Mouse (Mus musculus): ENCODE measurements around the gene Aunip. TPM values are rescaled to one million over a fixed set of nuclear protein-coding genes. Genes with fewer than 3 reads are reported as not detected.
"Not testable (repeated sequence)": the region's sequence is repeated elsewhere in the genome, so short reads cannot be mapped to it uniquely, and the experiment has no call there.

The Aunip gene
- polyA plus RNA-seq, 1 experiment from 2014 or later, result 9.3 TPM

DNA sequence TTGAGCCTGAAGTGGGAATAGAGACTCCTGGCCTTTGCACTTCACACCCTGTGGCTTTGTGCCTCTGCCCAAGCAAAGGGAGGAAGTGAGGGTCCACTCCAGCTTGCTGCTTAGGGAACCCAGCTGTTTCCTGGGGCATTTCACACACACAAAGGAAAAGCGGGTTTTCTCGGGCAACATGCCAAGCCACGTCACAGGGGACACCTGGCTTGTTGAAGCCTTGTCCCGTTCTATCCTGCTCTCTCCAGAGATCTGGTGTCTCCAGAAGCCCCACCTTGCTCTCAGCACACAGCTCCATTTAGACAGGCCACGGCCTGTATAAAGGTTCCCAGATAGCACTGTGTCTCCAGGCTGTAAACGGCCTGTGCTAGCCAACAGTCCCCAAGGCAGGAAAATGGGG, 19.1 kb upstream of the Aunip start:
- DNase-seq (ENCODE audit: low spot score), result no peak
- no peak overlapping the region for H3K27ac ChIP-seq (ENCODE audit: low read depth, low read length)
- peaks cover 3% of the 10 kb centered on the region; the same call in 1 of the 2 replicates for H3K4me1 ChIP-seq (replicated peaks; ENCODE audit: control insufficient read depth, insufficient read depth, low read length)
- H3K9me3 ChIP-seq (ENCODE audit: control insufficient read depth, low read length), result no peaks in the 10 kb centered on the region
- no peaks in the 10 kb centered on the region for H3K27me3 ChIP-seq (ENCODE audit: control insufficient read depth, insufficient read depth, low read length)
- no peak overlapping the region for H3K4me3 ChIP-seq (ENCODE audit: low read depth, low read length)
- 91% methylated on average over 6 of the region's 6 CpGs for WGBS
- no peak overlapping the region for H3K4me2 ChIP-seq (ENCODE audit: low read depth, low read length, severe bottlenecking)
- H3K9ac ChIP-seq (ENCODE audit: low read length), result no peak overlapping the region
- ATAC-seq (replicated peaks; ENCODE audit: low FRiP score), result no peak
- H3K36me3 ChIP-seq (ENCODE audit: control insufficient read depth, insufficient read depth, low read length), result no peaks in the 10 kb centered on the region

DNA sequence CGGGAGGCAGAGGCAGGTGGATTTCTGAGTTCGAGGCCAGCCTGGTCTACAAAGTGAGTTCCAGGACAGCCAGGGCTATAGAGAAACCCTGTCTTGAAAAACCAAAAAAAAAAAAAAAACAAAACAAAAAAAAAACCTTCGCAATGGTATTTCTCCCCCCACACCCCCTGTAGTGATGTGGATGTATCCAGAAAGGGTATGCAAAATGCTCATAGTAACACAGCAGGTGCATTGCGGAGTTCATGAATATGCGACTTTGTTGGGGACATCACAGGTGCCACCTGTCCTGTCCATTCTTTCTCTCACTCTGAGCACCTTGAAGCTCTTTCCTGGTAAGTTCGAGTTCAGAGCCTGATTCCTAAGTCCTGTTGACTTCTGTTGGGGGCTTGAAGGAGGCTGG, 16.6 kb upstream of the Aunip start:
- not testable (repeated sequence) for DNase-seq (ENCODE audit: low spot score); H3K4me1 ChIP-seq (replicated peaks; ENCODE audit: control insufficient read depth, insufficient read depth, low read length); H3K27ac ChIP-seq (ENCODE audit: low read depth, low read length); H3K4me2 ChIP-seq (ENCODE audit: low read depth, low read length, severe bottlenecking); H3K4me3 ChIP-seq (ENCODE audit: low read depth, low read length); ATAC-seq (replicated peaks; ENCODE audit: low FRiP score); H3K36me3 ChIP-seq (ENCODE audit: control insufficient read depth, insufficient read depth, low read length); H3K9ac ChIP-seq (ENCODE audit: low read length); H3K9me3 ChIP-seq (ENCODE audit: control insufficient read depth, low read length); H3K27me3 ChIP-seq (ENCODE audit: control insufficient read depth, insufficient read depth, low read length)
- 89% methylated on average over 6 of the region's 6 CpGs for WGBS

DNA sequence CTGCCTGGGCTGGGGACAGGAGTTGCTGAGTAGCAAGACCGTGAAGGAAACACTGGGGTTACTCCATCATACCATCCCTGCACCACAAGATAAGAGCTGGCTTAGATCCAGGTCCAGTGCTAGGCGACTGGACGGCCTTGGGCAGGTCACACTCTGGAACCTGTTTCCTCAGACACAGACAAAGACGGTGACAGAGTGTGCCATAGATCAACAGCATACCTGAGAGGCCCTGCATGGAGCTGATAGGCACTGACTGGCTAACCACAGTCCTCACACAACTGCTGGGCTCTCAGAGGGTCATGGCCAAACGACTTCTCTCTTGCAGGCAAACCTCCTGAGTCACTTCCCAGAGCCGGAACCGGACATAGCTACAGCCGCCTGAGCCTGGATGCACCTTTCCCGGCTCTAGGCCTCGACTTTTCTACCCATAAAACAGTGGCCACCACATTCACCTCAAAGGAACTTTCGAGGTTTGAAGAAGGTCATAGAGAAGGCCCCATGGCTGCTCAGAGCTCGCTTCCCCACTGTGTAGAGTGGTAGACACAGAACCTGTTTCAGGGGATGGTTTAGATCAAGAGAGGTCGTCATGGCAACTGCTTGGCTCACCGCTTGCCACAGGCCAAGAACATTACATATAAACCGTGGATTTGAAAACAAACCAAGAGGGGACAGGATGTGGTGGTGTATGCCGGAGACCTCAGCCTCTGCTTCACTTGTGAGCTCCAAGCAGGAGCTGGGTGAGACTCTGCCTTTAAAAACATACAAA, 15.8 kb upstream of the Aunip start:
- Histone ChIP-seq H3K9me3 (ENCODE audit: control insufficient read depth, low read length) (no peaks in the 10 kb centered on the region), H3K27ac (ENCODE audit: low read depth, low read length) (no peak overlapping the region), H3K4me2 (ENCODE audit: low read depth, low read length, severe bottlenecking) (no peak overlapping the region), H3K9ac (ENCODE audit: low read length) (no peak overlapping the region), H3K4me3 (ENCODE audit: low read depth, low read length) (no peak overlapping the region), H3K27me3 (ENCODE audit: control insufficient read depth, insufficient read depth, low read length) (no peaks in the 10 kb centered on the region), H3K4me1 (replicated peaks; ENCODE audit: control insufficient read depth, insufficient read depth, low read length) (peaks cover 6% of the 10 kb centered on the region; the same call in 1 of the 2 replicates), H3K36me3 (ENCODE audit: control insufficient read depth, insufficient read depth, low read length) (no peaks in the 10 kb centered on the region)
- no peak for ATAC-seq (replicated peaks; ENCODE audit: low FRiP score)
- WGBS, result 76% methylated on average over 16 of the region's 16 CpGs
- DNase-seq (ENCODE audit: low spot score), result no peak

DNA sequence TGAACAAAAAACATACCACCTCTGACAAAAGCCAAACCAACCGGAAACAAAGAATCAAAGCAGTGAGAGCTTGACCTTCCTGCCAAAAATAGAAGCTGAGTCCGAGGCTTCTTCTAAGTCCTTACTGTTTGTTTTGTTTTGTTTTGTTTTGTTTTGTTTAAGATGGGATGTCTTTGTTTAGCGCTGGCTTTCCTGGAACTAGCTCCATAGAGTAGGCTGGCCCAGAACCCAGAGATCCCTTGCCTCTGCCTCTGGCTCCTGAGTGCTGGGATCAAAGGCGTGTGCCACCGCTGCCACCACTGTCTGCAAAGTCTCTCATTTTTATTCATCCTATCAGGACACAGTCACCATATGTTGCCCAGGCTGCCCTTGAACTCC, 15.3 kb upstream of the Aunip start:
- no peaks in the 10 kb centered on the region for H3K9me3 ChIP-seq (ENCODE audit: control insufficient read depth, low read length)
- ATAC-seq (replicated peaks; ENCODE audit: low FRiP score), result no peak
- no peak for DNase-seq (ENCODE audit: low spot score)
- no peaks in the 10 kb centered on the region for H3K36me3 ChIP-seq (ENCODE audit: control insufficient read depth, insufficient read depth, low read length)
- WGBS, result 66% methylated on average over 5 of the region's 5 CpGs
- H3K27me3 ChIP-seq (ENCODE audit: control insufficient read depth, insufficient read depth, low read length), result no peaks in the 10 kb centered on the region
- H3K4me3 ChIP-seq (ENCODE audit: low read depth, low read length), result no peak overlapping the region
- H3K9ac ChIP-seq (ENCODE audit: low read length), result no peak overlapping the region
- no peak overlapping the region for H3K4me2 ChIP-seq (ENCODE audit: low read depth, low read length, severe bottlenecking)
- no peak overlapping the region for H3K27ac ChIP-seq (ENCODE audit: low read depth, low read length)
- H3K4me1 ChIP-seq (replicated peaks; ENCODE audit: control insufficient read depth, insufficient read depth, low read length), result peaks cover 6% of the 10 kb centered on the region; the same call in 1 of the 2 replicates

DNA sequence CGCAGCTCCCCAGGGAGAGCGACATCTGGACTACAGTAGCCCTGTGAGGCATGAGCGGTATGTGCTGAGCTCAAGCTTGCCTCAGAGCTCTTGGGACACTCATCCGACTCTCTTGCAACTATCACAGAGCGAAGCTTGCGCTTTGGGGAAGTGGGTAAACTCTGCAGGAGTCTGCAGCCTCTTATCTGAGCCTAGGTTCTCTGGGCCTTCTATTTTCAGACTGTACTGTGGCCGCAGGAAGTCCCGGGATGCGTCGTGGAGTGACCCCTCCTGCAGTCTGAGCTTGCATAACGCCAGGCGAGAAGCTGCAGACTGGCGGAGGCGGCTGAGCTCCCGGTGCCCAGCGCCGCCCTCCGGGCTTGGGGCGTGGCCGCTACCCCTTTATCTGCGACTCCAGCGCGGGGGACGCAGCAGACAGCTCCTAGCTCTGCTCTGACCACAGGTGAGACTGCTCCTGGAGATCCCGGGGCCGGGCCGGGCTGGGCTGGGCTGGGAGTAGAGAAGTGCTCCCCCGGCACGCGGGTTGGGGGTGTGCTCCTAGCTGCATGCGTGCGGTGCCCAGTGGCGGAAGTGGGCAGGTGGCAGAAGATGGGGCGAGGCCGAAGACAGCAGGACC, 14.1 kb upstream of the Aunip start, which contains the start of gene Paqr7:
Gene Paqr7 (plus strand): TSS at position 103 of the 616 bp plus-strand sequence.
- H3K4me2 ChIP-seq (ENCODE audit: low read depth, low read length, severe bottlenecking), result peak within 1 kb of the TSS; percentile 97
- no peaks in the 10 kb centered on the region for H3K9me3 ChIP-seq (ENCODE audit: control insufficient read depth, low read length)
- H3K4me1 ChIP-seq (replicated peaks; ENCODE audit: control insufficient read depth, insufficient read depth, low read length), result peaks cover 6% of the 10 kb centered on the region; the same call in 1 of the 2 replicates
- H3K27me3 ChIP-seq (ENCODE audit: control insufficient read depth, insufficient read depth, low read length), result no peaks in the 10 kb centered on the region
- DNase-seq (ENCODE audit: low spot score) (peak; percentile 79), ATAC-seq (replicated peaks; ENCODE audit: low FRiP score) (peak; percentile 58)
- no peaks in the 10 kb centered on the region for H3K36me3 ChIP-seq (ENCODE audit: control insufficient read depth, insufficient read depth, low read length)
- WGBS, result 2% methylated on average over 35 of the region's 35 CpGs
- peak within 1 kb of the TSS; percentile 72 for H3K9ac ChIP-seq (ENCODE audit: low read length)
- H3K4me3 ChIP-seq (ENCODE audit: low read depth, low read length), result peak within 1 kb of the TSS; percentile 52
- H3K27ac ChIP-seq (ENCODE audit: low read depth, low read length), result no peak within 1 kb of the TSS

DNA sequence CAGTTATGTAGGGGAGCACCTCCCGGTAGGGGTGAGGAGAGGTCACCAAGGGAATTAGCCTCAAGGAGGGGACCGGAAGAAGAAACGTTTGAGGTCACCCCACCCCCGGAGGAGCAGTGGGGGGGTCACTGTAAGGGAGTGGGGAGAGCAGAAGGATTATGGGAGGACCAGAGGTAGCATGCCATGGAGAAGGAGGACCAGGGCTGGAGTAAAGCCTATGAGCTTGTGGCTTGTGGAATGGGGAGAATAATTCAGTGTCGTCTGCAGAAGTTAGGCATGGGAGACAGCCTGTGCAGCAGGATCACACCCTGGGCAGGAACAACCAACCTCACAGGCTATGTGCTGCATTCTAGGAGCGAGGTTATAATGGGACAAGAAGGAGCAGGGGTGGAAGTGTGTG, 13.6 kb upstream of the Aunip start:
- Histone ChIP-seq H3K4me1 (replicated peaks; ENCODE audit: control insufficient read depth, insufficient read depth, low read length) (peaks cover 6% of the 10 kb centered on the region; the same call in 1 of the 2 replicates), H3K4me3 (ENCODE audit: low read depth, low read length) (peak overlapping the region; percentile 52), H3K36me3 (ENCODE audit: control insufficient read depth, insufficient read depth, low read length) (no peaks in the 10 kb centered on the region), H3K9me3 (ENCODE audit: control insufficient read depth, low read length) (no peaks in the 10 kb centered on the region), H3K9ac (ENCODE audit: low read length) (peak overlapping the region; percentile 72), H3K27me3 (ENCODE audit: control insufficient read depth, insufficient read depth, low read length) (no peaks in the 10 kb centered on the region), H3K4me2 (ENCODE audit: low read depth, low read length, severe bottlenecking) (peak overlapping the region; percentile 97), H3K27ac (ENCODE audit: low read depth, low read length) (no peak overlapping the region)
- DNase-seq (ENCODE audit: low spot score), result no peak
- peak; percentile 30; the same call in 1 of the 2 replicates for ATAC-seq (replicated peaks; ENCODE audit: low FRiP score)
- 21% methylated on average over 6 of the region's 6 CpGs for WGBS

DNA sequence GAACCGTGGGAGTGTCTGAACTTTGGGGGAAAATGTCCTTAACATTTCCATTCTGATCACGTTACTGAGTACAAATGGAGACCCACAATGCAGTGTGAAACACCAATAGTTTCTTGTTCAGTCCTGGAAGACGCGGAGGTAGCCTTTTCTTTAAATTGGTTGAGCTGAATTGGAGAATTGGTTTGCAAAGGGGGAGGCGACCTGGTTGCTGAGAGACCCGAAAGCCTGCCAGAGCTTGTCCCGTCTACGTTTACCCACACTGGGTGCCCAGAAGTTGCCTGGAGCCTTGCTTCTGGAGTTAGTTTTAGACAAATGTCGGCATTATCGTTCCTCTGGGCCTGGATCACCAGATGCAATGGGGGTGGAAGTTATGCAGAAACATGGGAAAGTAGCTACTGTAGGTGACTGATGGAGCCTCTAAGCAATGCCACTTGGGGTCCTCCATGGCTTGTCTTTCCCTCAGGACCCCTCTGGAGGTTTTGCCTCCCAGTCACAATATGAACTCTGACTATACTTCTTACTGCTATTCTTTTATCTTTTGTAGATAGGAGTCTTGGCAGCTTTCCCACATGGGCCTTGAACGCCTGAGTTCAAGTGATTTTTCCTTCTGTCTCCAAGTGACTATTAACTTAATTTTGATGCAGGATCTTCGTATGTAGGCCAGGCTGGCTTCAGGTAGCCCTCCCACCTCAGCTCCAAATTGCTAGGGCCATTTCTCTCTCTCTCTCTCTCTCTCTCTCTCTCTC, 12.6 kb upstream of the Aunip start:
- Histone ChIP-seq H3K27me3 (ENCODE audit: control insufficient read depth, insufficient read depth, low read length) (no peaks in the 10 kb centered on the region), H3K4me1 (replicated peaks; ENCODE audit: control insufficient read depth, insufficient read depth, low read length) (peaks cover 6% of the 10 kb centered on the region; the same call in 1 of the 2 replicates), H3K4me2 (ENCODE audit: low read depth, low read length, severe bottlenecking) (no peak overlapping the region), H3K9me3 (ENCODE audit: control insufficient read depth, low read length) (no peaks in the 10 kb centered on the region), H3K27ac (ENCODE audit: low read depth, low read length) (no peak overlapping the region), H3K9ac (ENCODE audit: low read length) (no peak overlapping the region), H3K36me3 (ENCODE audit: control insufficient read depth, insufficient read depth, low read length) (no peaks in the 10 kb centered on the region), H3K4me3 (ENCODE audit: low read depth, low read length) (no peak overlapping the region)
- ATAC-seq (replicated peaks; ENCODE audit: low FRiP score), result no peak
- no peak for DNase-seq (ENCODE audit: low spot score)
- 81% methylated on average over 12 of the region's 12 CpGs for WGBS

DNA sequence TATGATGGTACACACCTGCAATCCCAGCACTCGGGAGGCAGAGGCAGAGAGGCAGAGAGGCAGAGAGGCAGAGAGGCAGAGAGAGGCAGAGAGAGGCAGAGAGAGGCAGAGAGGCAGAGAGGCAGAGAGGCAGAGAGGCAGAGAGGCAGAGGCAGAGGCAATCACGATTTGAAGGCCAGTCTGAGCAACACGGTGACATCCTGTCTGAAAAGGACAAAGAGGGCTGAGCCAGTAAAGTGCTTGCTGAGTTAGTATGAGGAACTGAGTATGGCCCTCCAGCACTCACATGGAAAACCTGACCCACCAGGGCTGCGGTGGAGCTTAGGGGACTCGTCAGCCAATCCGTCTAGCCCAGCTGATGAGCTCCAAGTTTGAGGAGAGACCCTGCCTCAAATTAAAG, 11.8 kb upstream of the Aunip start:
- not testable (repeated sequence) for DNase-seq (ENCODE audit: low spot score); H3K9ac ChIP-seq (ENCODE audit: low read length); H3K4me1 ChIP-seq (replicated peaks; ENCODE audit: control insufficient read depth, insufficient read depth, low read length); H3K36me3 ChIP-seq (ENCODE audit: control insufficient read depth, insufficient read depth, low read length); H3K27me3 ChIP-seq (ENCODE audit: control insufficient read depth, insufficient read depth, low read length); H3K9me3 ChIP-seq (ENCODE audit: control insufficient read depth, low read length); H3K4me3 ChIP-seq (ENCODE audit: low read depth, low read length); H3K27ac ChIP-seq (ENCODE audit: low read depth, low read length); H3K4me2 ChIP-seq (ENCODE audit: low read depth, low read length, severe bottlenecking); ATAC-seq (replicated peaks; ENCODE audit: low FRiP score)
- WGBS, result 85% methylated on average over 6 of the region's 6 CpGs

All from forebrain, embryonic 11.5 days (tissue).